Mouse (Mus musculus): ENCODE results near the gene Gypa. TPM values are rescaled to one million over a fixed set of nuclear protein-coding genes. Genes with fewer than 3 reads are reported as not detected.
A peak's percentile ranks its signal among the peaks of the same experiment; 100 is the strongest.

Gene Gypa
- polyA plus RNA-seq, 1 experiment from 2014 or later: 1.1 TPM

DNA sequence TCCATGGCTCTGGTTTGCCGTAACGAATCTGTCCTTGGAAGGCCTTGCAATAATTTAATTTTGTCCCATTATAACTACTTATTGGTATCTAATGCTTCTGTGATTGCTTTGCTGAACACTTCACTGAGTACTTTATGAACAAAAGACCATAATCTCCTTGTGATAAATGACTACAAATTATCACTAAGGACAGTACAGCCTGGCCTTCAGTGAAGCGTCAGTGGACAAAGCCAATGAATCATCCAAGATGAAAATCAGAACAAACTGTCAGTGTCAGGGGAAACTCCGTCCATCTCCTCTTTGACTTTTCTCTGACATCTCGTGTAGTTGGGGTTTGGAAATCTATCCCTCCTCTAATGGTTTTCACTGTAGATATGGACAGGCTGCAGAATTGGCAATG lies 15.4 kb upstream of the Gypa start:
- TF ChIP-seq CTCF (IDR thresholded peaks at IDR 0.05; ENCODE audit: low read depth): no peak
- H3K4me3 ChIP-seq (replicated peaks; ENCODE audit: low read depth, low read length): no peak overlapping the region
- H3K9ac ChIP-seq (ENCODE audit: low read depth, low read length): no peak overlapping the region
- no peak overlapping the region for H3K4me2 ChIP-seq (ENCODE audit: low read length)
- H3K27me3 ChIP-seq (ENCODE audit: insufficient read depth, low read length): no peaks in the 10 kb centered on the region
- H3K27ac ChIP-seq: no peak overlapping the region
- no peak for DNase-seq (ENCODE audit: low spot score)
- no peaks in the 10 kb centered on the region for H3K9me3 ChIP-seq (replicated peaks; ENCODE audit: low read length)
- no peak for ATAC-seq (replicated peaks; ENCODE audit: low FRiP score, low read depth)
- no peaks in the 10 kb centered on the region for H3K36me3 ChIP-seq (ENCODE audit: insufficient read depth, low read length)
- no peaks in the 10 kb centered on the region for H3K4me1 ChIP-seq (replicated peaks; ENCODE audit: insufficient read depth, low read length)
- WGBS: 87% methylated on average over 5 of the region's 5 CpGs

DNA sequence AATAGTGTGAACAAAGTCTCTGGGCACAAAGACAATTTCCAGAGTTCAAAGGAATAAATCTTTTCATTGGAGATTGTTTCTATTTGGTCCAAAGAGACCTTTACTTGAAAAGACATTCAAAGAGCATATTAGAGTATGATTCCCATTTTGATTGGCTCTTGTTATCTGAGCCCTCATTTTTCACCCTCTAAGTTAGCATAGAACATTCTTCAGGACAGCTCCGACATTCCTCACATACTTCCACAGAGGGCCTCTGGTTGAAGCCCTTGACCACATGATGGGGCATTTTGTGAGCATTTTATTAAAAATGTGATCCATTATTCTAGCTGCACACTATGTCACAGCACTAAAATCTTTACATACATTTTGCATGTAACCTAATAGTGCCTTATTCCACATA lies 14.5 kb upstream of the Gypa start:
- 49% methylated on average over 1 of the region's 1 CpGs for WGBS
- DNase-seq (ENCODE audit: low spot score) (peak; percentile 54), ATAC-seq (replicated peaks; ENCODE audit: low FRiP score, low read depth) (no peak)
- TF ChIP-seq CTCF (IDR thresholded peaks at IDR 0.05; ENCODE audit: low read depth): no peak
- no peaks in the 10 kb centered on the region for H3K27me3 ChIP-seq (ENCODE audit: insufficient read depth, low read length)
- no peak overlapping the region for H3K4me2 ChIP-seq (ENCODE audit: low read length)
- no peak overlapping the region for H3K9ac ChIP-seq (ENCODE audit: low read depth, low read length)
- H3K4me1 ChIP-seq (replicated peaks; ENCODE audit: insufficient read depth, low read length): no peaks in the 10 kb centered on the region
- H3K36me3 ChIP-seq (ENCODE audit: insufficient read depth, low read length): no peaks in the 10 kb centered on the region
- H3K4me3 ChIP-seq (replicated peaks; ENCODE audit: low read depth, low read length): no peak overlapping the region
- no peak overlapping the region for H3K27ac ChIP-seq
- H3K9me3 ChIP-seq (replicated peaks; ENCODE audit: low read length): no peaks in the 10 kb centered on the region

DNA sequence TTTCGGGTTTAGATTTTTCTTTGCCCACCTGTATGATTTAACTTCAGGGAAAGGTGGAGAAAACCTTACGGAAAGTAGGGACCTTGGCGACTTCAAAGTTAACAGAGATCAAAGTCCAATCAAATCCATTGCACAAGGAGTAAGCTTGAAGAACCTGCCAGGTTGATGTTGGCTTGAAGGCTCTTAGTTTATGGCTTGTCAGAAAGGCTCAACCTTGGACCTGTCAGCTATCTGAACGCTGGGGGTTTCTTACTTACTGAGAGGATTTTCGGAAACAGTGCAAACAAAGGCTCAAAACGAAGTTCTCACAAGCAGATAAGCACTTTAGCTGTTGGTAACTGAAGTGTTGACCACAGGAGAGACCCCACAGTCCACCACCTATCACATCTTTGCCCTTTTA lies 11.4 kb upstream of the Gypa start:
- Histone ChIP-seq H3K27me3 (ENCODE audit: insufficient read depth, low read length) (no peaks in the 10 kb centered on the region), H3K9me3 (replicated peaks; ENCODE audit: low read length) (no peaks in the 10 kb centered on the region), H3K27ac (no peak overlapping the region), H3K4me1 (replicated peaks; ENCODE audit: insufficient read depth, low read length) (no peaks in the 10 kb centered on the region), H3K9ac (ENCODE audit: low read depth, low read length) (no peak overlapping the region), H3K36me3 (ENCODE audit: insufficient read depth, low read length) (no peaks in the 10 kb centered on the region), H3K4me2 (ENCODE audit: low read length) (no peak overlapping the region), H3K4me3 (replicated peaks; ENCODE audit: low read depth, low read length) (no peak overlapping the region)
- WGBS: 72% methylated on average over 6 of the region's 6 CpGs
- TF ChIP-seq CTCF (IDR thresholded peaks at IDR 0.05; ENCODE audit: low read depth): no peak
- no peak for DNase-seq (ENCODE audit: low spot score)
- ATAC-seq (replicated peaks; ENCODE audit: low FRiP score, low read depth): no peak

DNA sequence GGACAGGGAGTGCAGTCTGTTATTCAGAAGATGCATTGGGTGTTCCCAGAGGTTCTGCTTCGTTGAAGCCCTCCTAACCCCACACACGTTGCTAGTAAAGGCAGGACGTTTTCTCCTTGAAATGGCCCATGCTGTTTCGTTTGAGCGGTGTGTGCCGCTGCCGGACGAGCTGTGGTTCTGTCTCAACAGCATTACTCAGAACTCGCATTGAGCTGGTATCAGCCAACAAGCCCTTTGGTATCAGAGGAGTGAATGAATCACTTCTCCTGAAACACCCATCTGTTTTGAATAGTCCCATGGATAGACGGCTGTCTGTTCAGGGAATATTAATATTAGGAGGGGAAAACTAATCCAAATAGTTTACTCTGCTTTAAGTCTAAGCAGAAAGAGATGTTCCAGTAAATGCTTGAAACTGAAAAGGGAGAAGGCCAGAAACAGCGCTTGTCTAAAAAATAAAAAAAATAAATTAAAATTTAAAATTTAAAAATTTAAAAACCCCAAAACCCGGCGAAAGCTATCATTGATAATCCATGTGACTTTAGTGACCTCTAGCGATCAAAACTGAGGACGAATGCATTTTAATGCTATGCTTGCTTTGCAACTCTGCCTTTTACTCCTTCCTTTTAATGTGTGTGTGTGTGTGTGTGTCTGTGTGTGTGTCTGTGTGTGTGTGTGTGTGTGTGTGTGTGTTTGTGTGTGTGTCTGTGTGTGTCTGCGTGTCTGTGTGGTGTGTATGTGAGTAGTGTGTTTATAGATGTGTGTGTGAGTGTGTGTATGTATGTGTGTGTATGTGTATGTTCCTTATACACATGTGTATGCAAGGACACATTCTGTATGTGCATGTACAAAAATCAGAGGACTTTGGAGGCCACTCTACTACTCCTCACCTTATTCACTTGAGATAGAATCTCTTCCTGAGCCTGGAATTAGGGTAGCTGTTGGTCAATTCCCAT lies 10.5 kb upstream of the Gypa start:
- no peaks in the 10 kb centered on the region for H3K4me1 ChIP-seq (replicated peaks; ENCODE audit: insufficient read depth, low read length)
- DNase-seq (ENCODE audit: low spot score) (peak; percentile 73), ATAC-seq (replicated peaks; ENCODE audit: low FRiP score, low read depth) (no peak)
- H3K9me3 ChIP-seq (replicated peaks; ENCODE audit: low read length): no peaks in the 10 kb centered on the region
- peak; percentile 69 for TF ChIP-seq CTCF (IDR thresholded peaks at IDR 0.05; ENCODE audit: low read depth)
- peak overlapping the region; percentile 48 for H3K4me2 ChIP-seq (ENCODE audit: low read length)
- WGBS: 28% methylated on average over 16 of the region's 16 CpGs
- H3K9ac ChIP-seq (ENCODE audit: low read depth, low read length): no peak overlapping the region
- H3K27me3 ChIP-seq (ENCODE audit: insufficient read depth, low read length): no peaks in the 10 kb centered on the region
- H3K4me3 ChIP-seq (replicated peaks; ENCODE audit: low read depth, low read length): no peak overlapping the region
- H3K27ac ChIP-seq: no peak overlapping the region
- no peaks in the 10 kb centered on the region for H3K36me3 ChIP-seq (ENCODE audit: insufficient read depth, low read length)

DNA sequence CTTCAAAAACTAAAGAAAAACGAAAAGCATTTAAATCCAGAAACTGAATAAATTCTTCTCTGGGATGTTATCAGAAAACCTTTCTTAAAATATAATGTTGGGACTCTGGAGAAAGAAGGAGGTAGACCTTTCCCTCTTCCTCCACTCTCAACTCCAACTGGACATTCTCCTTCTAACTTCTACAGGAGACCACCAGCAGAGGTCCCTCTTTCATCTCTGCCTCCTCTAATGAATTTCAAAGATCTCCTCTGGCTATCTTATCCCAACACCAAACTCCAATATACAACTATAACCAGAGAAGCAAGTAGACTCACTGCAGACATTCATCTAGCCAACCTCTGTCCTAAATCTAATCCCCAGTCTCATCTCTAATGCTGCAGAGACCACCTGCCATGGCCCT lies 2.0 kb upstream of the Gypa start:
- H3K4me3 ChIP-seq (replicated peaks; ENCODE audit: low read depth, low read length): no peak overlapping the region
- H3K4me2 ChIP-seq (ENCODE audit: low read length): no peak overlapping the region
- no peaks in the 10 kb centered on the region for H3K9me3 ChIP-seq (replicated peaks; ENCODE audit: low read length)
- H3K27ac ChIP-seq: no peak overlapping the region
- DNase-seq (ENCODE audit: low spot score): peak; percentile 31
- no peak overlapping the region for H3K9ac ChIP-seq (ENCODE audit: low read depth, low read length)
- ATAC-seq (replicated peaks; ENCODE audit: low FRiP score, low read depth): no peak
- no peaks in the 10 kb centered on the region for H3K36me3 ChIP-seq (ENCODE audit: insufficient read depth, low read length)
- H3K27me3 ChIP-seq (ENCODE audit: insufficient read depth, low read length): no peaks in the 10 kb centered on the region
- WGBS: 37% methylated on average over 1 of the region's 1 CpGs
- peak; percentile 33; the same call in 1 of the 2 replicates for TF ChIP-seq CTCF (IDR thresholded peaks at IDR 0.05; ENCODE audit: low read depth)
- no peaks in the 10 kb centered on the region for H3K4me1 ChIP-seq (replicated peaks; ENCODE audit: insufficient read depth, low read length)

- Histone ChIP-seq H3K27me3 (ENCODE audit: insufficient read depth, low read length) (no peaks in the 10 kb centered on the region), H3K36me3 (ENCODE audit: insufficient read depth, low read length) (no peaks in the 10 kb centered on the region), H3K4me3 (replicated peaks; ENCODE audit: low read depth, low read length) (peak overlapping the region; percentile 43), H3K4me1 (replicated peaks; ENCODE audit: insufficient read depth, low read length) (no peaks in the 10 kb centered on the region), H3K9ac (ENCODE audit: low read depth, low read length) (peak overlapping the region; percentile 46; the same call in 1 of the 2 replicates), H3K27ac (no peak overlapping the region), H3K9me3 (replicated peaks; ENCODE audit: low read length) (no peaks in the 10 kb centered on the region), H3K4me2 (ENCODE audit: low read length) (peak overlapping the region; percentile 64)
- peak; percentile 84 for DNase-seq (ENCODE audit: low spot score)
- WGBS: under 1% methylated on average over 16 of the region's 16 CpGs
- TF ChIP-seq CTCF (IDR thresholded peaks at IDR 0.05; ENCODE audit: low read depth): peak; percentile 87
- 0 out of 2 replicates have a peak, but pooled peaks have one; percentile 43 for ATAC-seq (replicated peaks; ENCODE audit: low FRiP score, low read depth)
Measured at GRCm38 (mm10) chr8:80492987-80493441, 567 bp upstream of the Gypa start.
